Mouse (Mus musculus) heart, postnatal 14 days (tissue): ENCODE data around the gene Zfp280b. TPM values are rescaled to one million over a fixed set of nuclear protein-coding genes. Genes with fewer than 3 reads are reported as not detected.

Experiments used
- microRNA-seq, 2 experiments: library from miRNA; unstranded; fragments of <30 nt; microRNA quantifications; one replicate each; pipeline ENCODE4 v1.2.0; 2021 to 2022
- total RNA-seq, 2 experiments: library from RNA; stranded (reverse); gene quantifications; 2 replicates each; pipeline ENCODE4 v1.2.3; 2021

Gene Zfp280b
- total RNA-seq, 2 experiments from 2014 or later = 8.6 to 9.5 TPM

Small RNAs within 50 kb of the gene (microRNA-seq; reads per million reads assigned to microRNA genes)
- 0 reads per million in 2 experiments for gene Mir6409

Other genes starting within 250 kb of the Zfp280b start
- gene Gstt1, start 234.1 kb upstream of the Zfp280b start, total RNA-seq = 1 to 10 TPM; 7.0 to 9.1 TPM
- gene Gstt4, start 210.1 kb upstream of the Zfp280b start, total RNA-seq = not detected
- gene Gstt2, start 195.2 kb upstream of the Zfp280b start, total RNA-seq = 10 to 100 TPM in 1 of 2 experiments, 1 to 10 TPM in 1; 9.4 to 12.1 TPM
- gene Mif, start 172.4 kb upstream of the Zfp280b start, total RNA-seq = 100 to 1,000 TPM; 215 to 220 TPM
- gene Derl3, start 139.2 kb upstream of the Zfp280b start, total RNA-seq = under 1 TPM in 1 of 2 experiments, not detected in 1; 0.51 TPM
- gene Smarcb1, start 111.0 kb upstream of the Zfp280b start, total RNA-seq = 10 to 100 TPM; 26.1 to 29.1 TPM
- gene Chchd10, start 99.5 kb upstream of the Zfp280b start, total RNA-seq = 1,000 to 10,000 TPM; 1,290 to 1,409 TPM
- 1 to 10 TPM; 5.0 to 9.7 TPM for gene Mmp11, start 96.2 kb upstream of the Zfp280b start, total RNA-seq
- under 1 TPM in 1 of 2 experiments, not detected in 1; 0.24 TPM for gene Gm867, start 92.0 kb upstream of the Zfp280b start, total RNA-seq
- under 1 TPM in 1 of 2 experiments, not detected in 1; 0.65 TPM for gene Vpreb3, start 89.6 kb upstream of the Zfp280b start, total RNA-seq
- not detected for gene Gm5134, start 78.1 kb upstream of the Zfp280b start, total RNA-seq
- gene Slc5a4b, start 78.3 kb downstream of the Zfp280b start, total RNA-seq = not detected
- not detected for gene Slc5a4a, start 114.8 kb downstream of the Zfp280b start, total RNA-seq
- 10 to 100 TPM; 13.4 to 13.8 TPM for gene Prmt2, start 205.2 kb downstream of the Zfp280b start, total RNA-seq
- 1 to 10 TPM in 1 of 2 experiments, under 1 TPM in 1; 1.00 to 1.8 TPM for gene S100b, start 221.2 kb downstream of the Zfp280b start, total RNA-seq